Mouse (Mus musculus) frontal cortex, postnatal 10 days (tissue): ENCODE data around the gene Hspb2.
A peak's percentile ranks its signal among the peaks of the same experiment; 100 is the strongest.

Experiments used
- DNase-seq, 2 experiments: peaks; one replicate each; pipeline ENCODE4 v3.0.0; 2022; ENCODE audit warnings: low spot score in 2 of 2, mixed read lengths in 1 of 2

Gene Hspb2

GRCm38 (mm10) chr9:50752054-50752602, at the start of gene Hspb2:
TSS of gene Hspb2 (minus strand) at chr9:50752354.
- DNase-seq: no peak

- no peak for DNase-seq
Measured at GRCm38 (mm10) chr9:50800985-50801384, 48.8 kb upstream of the Hspb2 start.

- no peak for DNase-seq
Measured at GRCm38 (mm10) chr9:50798368-50798767, 46.2 kb upstream of the Hspb2 start.

- no peak for DNase-seq
Measured at GRCm38 (mm10) chr9:50797641-50798040, 45.5 kb upstream of the Hspb2 start.

GRCm38 (mm10) chr9:50796776-50797175, 44.6 kb upstream of the Hspb2 start:
- DNase-seq: no peak

GRCm38 (mm10) chr9:50795266-50795665, 43.1 kb upstream of the Hspb2 start:
- DNase-seq: no peak

- no peak for DNase-seq
Measured at GRCm38 (mm10) chr9:50782155-50782554, 30.0 kb upstream of the Hspb2 start.

- no peak for DNase-seq
Measured at GRCm38 (mm10) chr9:50776162-50776760, 24.1 kb upstream of the Hspb2 start.

GRCm38 (mm10) chr9:50775662-50776126, 23.5 kb upstream of the Hspb2 start:
- DNase-seq: no peak

GRCm38 (mm10) chr9:50774991-50775612, 22.9 kb upstream of the Hspb2 start, which contains the start of the genes Alg9 and 1110032A03Rik:
TSS of gene Alg9 (plus strand) at chr9:50775019.
TSS of gene 1110032A03Rik (minus strand) at chr9:50775520.
- peak; percentile 74 to 86 for DNase-seq

GRCm38 (mm10) chr9:50774026-50774462, 21.9 kb upstream of the Hspb2 start:
- DNase-seq: no peak

GRCm38 (mm10) chr9:50770011-50770410, 17.9 kb upstream of the Hspb2 start:
- no peak for DNase-seq

- peak; percentile 98 to 99 for DNase-seq
Measured at GRCm38 (mm10) chr9:50768107-50769002, 16.2 kb upstream of the Hspb2 start, which contains the start of gene Fdxacb1. TSS of gene Fdxacb1 (plus strand) at chr9:50768236.

- DNase-seq: no peak
Measured at GRCm38 (mm10) chr9:50767531-50768106, 15.5 kb upstream of the Hspb2 start.

- no peak for DNase-seq
Measured at GRCm38 (mm10) chr9:50763331-50763730, 11.2 kb upstream of the Hspb2 start.

GRCm38 (mm10) chr9:50761520-50762243, 9.5 kb upstream of the Hspb2 start:
- DNase-seq: no peak

GRCm38 (mm10) chr9:50756711-50757110, 4.6 kb upstream of the Hspb2 start:
- no peak for DNase-seq

- no peak for DNase-seq
Measured at GRCm38 (mm10) chr9:50753947-50754346, 1.8 kb upstream of the Hspb2 start.

GRCm38 (mm10) chr9:50752784-50753615, 846 bp upstream of the Hspb2 start:
- peak; percentile 50 to 57 for DNase-seq

- DNase-seq: no peak
Measured at GRCm38 (mm10) chr9:50751323-50751722, 831 bp downstream of the Hspb2 start, which contains the start of gene Cryab. TSS of gene Cryab (plus strand) at chr9:50751325.
